Mouse (Mus musculus) central nervous system, embryonic 18 days (tissue): ENCODE data around the gene Ttll12. TPM values are rescaled to one million over a fixed set of nuclear protein-coding genes. Genes with fewer than 3 reads are reported as not detected.

Source experiments
- polyA plus RNA-seq: library from polyadenylated mRNA; depleted of rRNA; stranded (reverse); fragments of >200 nt; gene quantifications from 2 replicates; pipeline ENCODE4 v1.2.3, GENCODE M21; 2012; rRNA removed

Gene Ttll12
- 36.8 and 40.6 TPM in 2 replicates for polyA plus RNA-seq

GRCm38 (mm10) chr15:83594513-83595363 lies at the start of gene Ttll12:
Ttll12 (minus strand) TSS chr15:83595157.

GRCm38 (mm10) chr15:83563327-83563856 lies 31.6 kb downstream of the Ttll12 start, which contains the start of the genes Tspo and Mcat:
Tspo (plus strand) TSS chr15:83563592.
Mcat (minus strand) TSS chr15:83563787.

DNA sequence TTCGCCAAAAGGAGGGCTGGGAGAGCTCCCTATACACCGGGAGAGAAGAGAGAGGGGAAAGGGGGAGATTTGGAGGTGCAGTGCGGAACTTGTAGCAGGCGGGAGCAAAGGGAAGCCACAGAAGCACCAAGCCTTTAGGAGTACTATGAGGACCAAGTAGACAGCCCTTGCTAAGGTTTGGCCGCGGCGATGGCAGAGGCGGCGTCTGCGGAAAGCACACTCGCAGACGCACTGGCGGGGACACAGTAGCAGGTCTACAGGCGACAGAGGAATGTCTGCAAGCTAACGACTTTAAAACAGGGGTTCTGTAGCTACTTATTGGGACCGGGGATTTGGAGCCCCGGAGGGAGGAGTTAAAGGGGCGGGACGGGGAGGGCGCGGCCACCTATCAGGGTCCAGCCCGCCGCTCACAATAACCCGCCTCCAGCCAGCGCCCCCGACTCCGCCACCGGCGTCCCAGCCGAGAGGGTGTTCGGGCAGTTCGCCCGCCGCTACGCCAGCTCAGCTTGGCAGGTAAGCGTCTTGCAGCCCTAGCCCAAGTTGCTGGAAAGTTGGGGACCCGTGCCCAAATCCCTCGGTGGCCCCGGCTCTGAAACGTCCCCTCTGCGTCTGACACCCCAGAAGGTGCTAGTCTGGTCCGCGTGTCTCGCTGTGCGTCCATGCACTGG lies 68.4 kb downstream of the Ttll12 start, which contains the start of gene Bik:
Gene Bik, plus strand, starts transcription at position 439 of the 668 bp plus-strand sequence.

Other genes with a start within 250 kb of the Ttll12 start
- gene Arfgap3, start 244.9 kb downstream of the Ttll12 start, polyA plus RNA-seq = 32.2 and 34.9 TPM in 2 replicates
- 24.3 and 25.1 TPM in 2 replicates for gene Pacsin2, start 130.6 kb downstream of the Ttll12 start, polyA plus RNA-seq
- 65.1 and 72.2 TPM in 2 replicates for gene Ttll1, start 84.3 kb downstream of the Ttll12 start, polyA plus RNA-seq
- gene Bik, start 68.3 kb downstream of the Ttll12 start, polyA plus RNA-seq = 0.47 and 0.62 TPM in 2 replicates
- 7.9 and 10.1 TPM in 2 replicates for gene Tspo, start 31.6 kb downstream of the Ttll12 start, polyA plus RNA-seq
- 31.2 and 31.6 TPM in 2 replicates for gene Mcat, start 31.4 kb downstream of the Ttll12 start, polyA plus RNA-seq
- 14.6 and 22.6 TPM in 2 replicates for gene Scube1, start 129.9 kb upstream of the Ttll12 start, polyA plus RNA-seq
- gene Mpped1, start 184.3 kb upstream of the Ttll12 start, polyA plus RNA-seq = 171 and 254 TPM in 2 replicates